Mouse (Mus musculus) thymus, postnatal 0 days (tissue): ENCODE data around the gene Tmem233. TPM values are rescaled to one million over a fixed set of nuclear protein-coding genes. Genes with fewer than 3 reads are reported as not detected.

Experiments
- DNase-seq: peaks from one replicate; pipeline ENCODE4 v3.0.0-alpha.2; 2015; ENCODE audit warnings: low spot score
- polyA plus RNA-seq: library from polyadenylated mRNA; unstranded; fragments of >200 nt; fragmentation: Nextera tagmentation; extraction: Ambion mirVana; gene quantifications from 2 replicates; pipeline ENCODE4 v1.2.1, GENCODE M21; 2015

The Tmem233 gene
- polyA plus RNA-seq, result not detected in 2 replicates

DNA sequence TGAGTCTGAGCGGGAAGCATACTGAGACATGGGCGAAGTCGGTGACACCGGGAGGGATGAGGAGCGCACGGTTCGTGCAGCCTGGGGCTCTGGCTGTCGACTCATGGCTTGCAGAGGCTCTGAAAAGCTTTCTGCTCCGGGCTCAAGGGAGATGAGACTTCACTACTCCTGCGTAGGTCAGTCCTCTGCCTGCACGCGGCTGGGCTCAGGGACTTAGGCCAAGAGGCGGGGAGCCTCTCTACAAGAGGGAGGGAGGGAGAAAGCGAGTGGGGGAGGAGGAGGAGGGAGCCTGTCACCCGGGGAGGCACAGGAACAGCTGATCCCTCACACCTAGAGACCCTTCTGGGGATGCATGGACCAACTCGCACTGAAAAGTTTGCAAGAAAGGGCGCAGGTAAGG lies at the start of gene Tmem233:
Gene Tmem233 (minus strand): TSS at position 164 of the 400 bp plus-strand sequence.
- DNase-seq, result no peak

DNA sequence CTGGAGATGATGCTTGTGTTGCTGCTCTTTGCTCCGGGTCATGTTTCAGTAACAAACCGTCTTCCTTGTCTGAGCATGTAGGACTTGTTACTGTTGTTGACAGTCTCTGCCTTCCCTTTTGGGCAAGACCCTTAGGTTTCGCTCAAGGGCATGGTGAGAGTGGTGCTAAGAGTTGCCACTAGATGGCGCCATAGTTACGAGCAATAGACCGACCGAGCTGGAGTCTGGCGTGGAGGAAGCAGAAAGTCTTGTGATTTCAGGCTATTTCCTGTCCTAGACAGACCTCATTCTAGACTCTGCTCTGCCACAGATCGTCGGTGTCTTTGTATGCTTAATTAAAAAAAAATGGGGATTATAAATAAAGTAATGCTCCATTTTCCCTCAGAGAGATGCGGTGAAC lies 40.3 kb upstream of the Tmem233 start:
- peak; percentile 84 for DNase-seq

- peak; percentile 78 for DNase-seq
Observed at GRCm38 (mm10) chr5:116116567-116116966, 33.5 kb upstream of the Tmem233 start.

DNA sequence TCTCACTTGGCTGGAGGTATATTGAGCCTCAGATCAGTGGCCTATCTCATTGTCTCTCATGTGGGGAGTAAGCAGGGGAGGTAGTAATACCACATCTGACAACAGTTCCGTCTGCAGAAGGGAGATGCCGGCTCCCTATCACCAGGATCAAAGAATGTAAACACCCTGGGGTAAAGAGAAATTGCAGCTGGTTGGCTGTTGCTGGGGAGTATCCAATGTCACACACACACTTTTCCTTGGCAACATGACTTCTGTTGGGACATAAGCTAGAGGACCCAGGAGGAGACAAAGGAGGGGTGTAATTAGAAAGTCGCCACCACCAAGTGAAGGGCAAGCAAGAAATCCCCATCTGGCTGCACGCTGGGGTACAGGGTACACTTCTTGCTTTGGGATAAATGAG lies 33.1 kb upstream of the Tmem233 start:
- DNase-seq, result peak; percentile 29

- DNase-seq, result no peak
Observed at GRCm38 (mm10) chr5:116115071-116115834, 32.2 kb upstream of the Tmem233 start.

DNA sequence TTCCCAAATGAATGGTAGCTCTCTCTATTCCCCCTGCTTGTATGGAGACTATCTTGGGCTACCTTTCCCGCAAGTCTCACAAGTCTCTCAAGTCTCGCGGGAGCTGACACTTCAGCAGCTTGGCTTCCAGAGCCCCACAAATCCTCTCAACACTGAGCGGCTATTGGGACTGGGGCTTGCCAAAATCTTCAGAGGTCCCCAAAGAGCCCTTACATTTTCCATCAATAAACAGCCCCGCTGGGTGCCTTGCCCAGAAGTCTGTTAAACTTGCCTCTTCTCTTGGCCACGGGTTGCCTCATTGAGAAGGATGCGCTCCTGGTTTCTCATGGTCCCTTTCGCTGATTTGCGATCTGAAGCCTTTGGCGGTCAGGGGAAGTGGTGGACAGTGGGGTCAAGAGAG lies 25.6 kb upstream of the Tmem233 start:
- no peak for DNase-seq

GRCm38 (mm10) chr5:116084231-116084630 lies 1.2 kb upstream of the Tmem233 start:
- no peak for DNase-seq

DNA sequence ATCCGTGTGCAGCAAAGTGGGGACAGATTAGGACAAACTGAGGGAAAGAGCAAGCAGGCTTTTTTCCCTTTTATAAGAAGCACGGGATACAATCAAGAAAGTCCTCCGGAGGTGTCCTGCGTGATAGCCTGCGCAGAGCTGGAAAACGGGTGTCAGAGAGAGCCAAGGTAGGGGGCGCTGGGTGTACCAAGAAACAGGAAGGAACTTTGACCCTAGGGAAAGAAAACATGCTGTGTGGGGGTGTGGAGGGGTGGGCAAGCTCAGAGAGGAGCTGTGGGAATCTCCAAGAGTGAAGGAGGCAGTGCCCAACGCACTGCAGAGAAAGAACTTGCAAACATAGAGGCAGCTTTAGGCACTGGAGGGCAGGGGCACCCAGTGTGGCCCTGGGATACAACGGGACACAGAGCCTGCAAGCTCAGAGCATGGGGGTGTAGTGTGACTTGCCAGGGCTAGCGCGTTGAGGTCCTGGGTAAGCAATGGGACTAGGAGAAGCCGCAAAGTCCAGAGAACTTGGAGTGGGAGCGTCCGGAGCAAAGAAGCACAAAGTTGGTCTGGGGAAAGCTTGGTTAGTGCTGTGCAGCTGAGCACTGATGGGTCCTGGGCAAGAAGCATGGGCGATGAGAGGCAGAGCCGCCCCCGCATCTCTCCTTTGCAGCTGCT lies 673 bp downstream of the Tmem233 start:
- no peak for DNase-seq

GRCm38 (mm10) chr5:116081616-116082015 lies 1.4 kb downstream of the Tmem233 start:
- no peak for DNase-seq

DNA sequence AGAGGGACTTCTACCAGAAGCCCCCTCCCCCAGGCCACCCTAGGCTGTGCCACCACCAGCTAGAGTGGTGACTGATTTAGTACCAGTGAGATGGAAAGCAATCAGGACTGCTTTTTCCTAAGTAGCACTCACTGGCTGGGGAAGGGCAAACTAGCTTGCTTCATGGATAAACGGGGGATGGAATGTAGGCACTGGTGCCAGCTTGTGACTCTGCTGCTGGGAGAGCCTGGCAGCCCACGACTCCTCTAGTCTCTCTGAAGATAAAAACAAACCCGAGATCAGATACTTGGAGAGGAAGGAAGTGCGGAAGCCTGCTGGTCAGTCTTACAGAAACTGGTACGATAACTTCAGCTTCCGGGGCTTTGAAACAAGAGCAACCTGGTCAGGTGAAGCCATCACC lies 2.3 kb downstream of the Tmem233 start:
- DNase-seq, result no peak

DNA sequence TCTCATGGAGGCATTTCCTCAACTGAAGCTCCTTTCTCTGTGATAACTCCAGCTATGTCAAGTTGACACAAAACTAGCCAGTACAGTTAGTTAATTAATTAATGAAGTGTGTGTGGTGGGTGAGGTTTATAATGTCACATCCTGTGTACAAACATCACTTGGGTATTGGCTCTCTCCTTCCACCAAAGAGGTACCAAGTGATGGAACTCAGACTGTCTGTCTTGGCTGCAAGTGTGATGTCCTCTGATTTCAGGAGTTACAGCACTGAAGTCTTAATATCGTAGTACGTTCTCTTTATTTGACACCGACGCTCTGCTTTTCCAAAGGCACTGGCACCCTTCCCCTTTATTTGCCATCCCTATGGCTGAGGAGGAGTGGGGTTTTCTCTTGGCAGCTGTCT lies 13.4 kb downstream of the Tmem233 start:
- no peak for DNase-seq

DNA sequence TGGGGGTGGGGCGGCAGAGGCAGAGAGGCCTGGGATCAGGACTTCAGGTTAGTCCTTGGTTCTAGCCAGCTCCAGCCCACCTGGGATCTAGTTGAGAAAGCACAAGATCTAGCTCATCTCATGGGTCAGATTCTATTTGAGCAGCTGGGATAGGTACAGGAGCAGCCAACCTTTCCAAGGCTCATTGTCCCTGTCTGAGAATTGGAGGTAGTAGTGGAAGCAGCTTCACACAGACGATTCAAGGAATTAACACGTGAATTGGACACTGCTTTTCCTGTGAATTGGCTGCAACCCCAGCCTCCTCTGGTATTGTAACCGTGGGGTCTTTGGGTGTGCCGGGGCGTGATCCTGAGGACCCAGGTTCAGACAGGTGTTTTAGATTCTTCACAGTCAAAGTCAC lies 30.2 kb downstream of the Tmem233 start:
- DNase-seq, result no peak

GRCm38 (mm10) chr5:116052171-116052570 lies 30.9 kb downstream of the Tmem233 start:
- DNase-seq, result no peak

- DNase-seq, result no peak
Observed at GRCm38 (mm10) chr5:116049821-116050220, 33.2 kb downstream of the Tmem233 start.

GRCm38 (mm10) chr5:116048321-116048720 lies 34.7 kb downstream of the Tmem233 start:
- no peak for DNase-seq

DNA sequence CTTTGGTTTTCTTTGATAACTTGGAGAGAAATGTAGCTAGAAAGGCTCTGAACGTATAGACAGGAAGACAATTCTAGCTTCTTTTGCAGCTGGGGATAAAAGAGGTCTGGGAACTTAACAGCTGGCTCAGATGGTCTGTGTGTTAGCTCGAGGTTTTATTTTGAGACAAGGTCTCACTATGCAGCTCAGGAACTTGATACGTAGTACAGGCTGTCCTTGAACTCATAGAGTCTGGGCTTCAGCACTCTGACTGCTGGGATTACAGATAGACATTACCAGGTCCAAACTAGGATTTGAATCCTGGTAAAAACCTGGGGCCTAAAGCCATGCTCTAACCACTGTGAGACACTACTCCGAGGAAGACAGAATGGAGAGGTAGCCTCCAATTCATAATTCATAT lies 36.8 kb downstream of the Tmem233 start:
- DNase-seq, result no peak

DNA sequence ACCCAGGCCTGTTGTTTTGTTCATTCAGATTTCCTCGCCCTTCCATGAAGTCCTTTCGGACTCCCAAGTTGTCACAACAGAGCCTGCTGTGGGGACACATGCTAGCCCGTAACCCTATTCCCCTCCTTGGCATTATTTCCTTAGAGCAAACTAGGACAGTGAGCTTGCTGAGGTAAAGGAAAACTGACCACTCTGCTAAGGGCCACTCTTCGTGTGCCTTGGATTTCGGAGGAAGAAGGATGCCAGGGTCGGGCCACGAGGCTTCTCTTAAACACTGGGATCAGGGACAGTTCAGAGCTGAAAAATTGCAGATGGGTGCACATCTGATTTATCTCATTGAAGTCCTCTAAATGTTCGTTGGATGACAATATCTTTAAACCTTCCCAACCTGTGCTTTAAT lies 37.5 kb downstream of the Tmem233 start:
- DNase-seq, result no peak

DNA sequence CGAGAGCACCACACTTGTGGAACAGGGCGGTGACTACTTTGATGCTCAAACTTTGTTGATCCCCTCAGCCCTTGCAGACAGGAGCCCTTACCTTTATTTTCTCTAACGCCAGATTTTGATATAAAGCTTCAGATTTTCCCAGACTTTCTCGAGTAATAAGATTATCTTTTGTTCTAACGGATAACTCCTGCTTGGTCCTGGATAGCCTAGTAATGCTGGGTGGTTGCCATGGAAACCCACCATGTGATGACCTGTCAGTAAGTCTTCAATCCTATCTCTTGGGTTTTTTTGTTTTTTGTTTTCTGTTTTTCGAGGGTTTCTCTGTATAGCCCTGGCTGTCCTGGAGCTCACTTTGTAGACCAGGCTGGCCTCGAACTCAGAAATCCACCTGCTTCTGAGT lies 40.8 kb downstream of the Tmem233 start:
- no peak for DNase-seq

DNA sequence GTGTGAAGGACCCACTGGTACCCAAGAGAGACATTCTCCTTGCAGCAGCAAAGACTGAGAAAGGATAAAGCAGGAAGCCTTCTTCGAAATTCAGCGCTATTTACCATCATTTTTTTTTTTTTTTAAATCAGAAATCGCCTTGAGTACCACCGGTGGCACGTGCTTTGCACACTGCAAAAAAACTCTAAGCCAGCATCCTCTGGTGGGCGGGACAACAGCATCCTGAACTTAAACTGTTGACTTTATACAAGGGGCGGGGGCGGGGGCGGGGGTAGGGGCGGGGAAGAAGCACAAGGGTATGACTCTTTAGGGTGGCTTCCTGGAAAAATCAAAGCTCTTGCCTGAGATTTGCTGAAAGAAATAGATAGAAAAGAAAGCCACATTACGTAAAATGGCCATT lies 43.3 kb downstream of the Tmem233 start:
- peak; percentile 15 for DNase-seq

DNA sequence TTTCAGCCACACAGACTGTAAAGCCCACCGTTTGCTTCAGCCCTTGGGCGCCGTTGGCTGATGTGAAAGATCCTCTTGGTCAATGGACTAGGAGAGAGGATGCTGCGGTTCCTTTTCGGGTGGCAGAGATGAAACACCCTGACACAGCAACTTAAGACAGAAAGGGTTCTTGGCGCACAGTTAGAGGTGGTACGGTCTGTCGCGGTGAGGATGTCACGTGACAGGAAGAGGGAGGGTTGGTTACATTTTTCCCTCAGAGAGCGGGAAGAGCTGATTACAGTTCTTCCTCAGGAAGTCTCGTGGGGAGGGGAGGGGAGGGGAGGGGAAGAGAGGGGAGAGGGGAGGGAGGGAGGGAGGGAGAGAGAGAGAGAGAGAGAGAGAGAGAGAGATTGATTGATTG lies 45.3 kb downstream of the Tmem233 start:
- DNase-seq, result no peak

- no peak for DNase-seq
Observed at GRCm38 (mm10) chr5:116036465-116036864, 46.6 kb downstream of the Tmem233 start.

DNA sequence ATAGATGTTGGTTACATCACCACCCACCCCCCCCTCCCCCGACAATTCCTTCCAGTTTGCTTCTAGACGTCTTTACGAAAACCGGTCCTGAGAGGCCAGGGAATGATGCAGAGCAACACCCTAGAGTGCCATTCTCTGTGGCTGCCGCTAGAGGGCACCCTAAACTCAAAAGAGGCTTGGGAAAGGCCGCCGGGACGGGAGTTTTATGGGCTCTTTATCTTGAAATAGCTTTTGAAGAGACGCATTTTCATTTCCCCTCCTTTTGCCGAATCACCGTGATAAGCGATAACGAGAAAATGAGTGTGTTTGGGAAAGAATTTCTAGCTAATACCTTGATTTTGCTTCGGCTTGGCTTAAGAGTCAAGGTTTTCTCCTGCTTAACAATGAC lies 51.9 kb downstream of the Tmem233 start:
- DNase-seq, result peak; percentile 70
